Mouse (Mus musculus): ENCODE data around the gene Panx2. TPM values are rescaled to one million over a fixed set of nuclear protein-coding genes. Genes with fewer than 3 reads are reported as not detected.

The Panx2 gene
- polyA plus RNA-seq, 1 experiment from 2014 or later: 0.23 TPM

GRCm38 (mm10) chr15:89060032-89060681, 623 bp downstream of the Panx2 start:
- ATAC-seq (replicated peaks; ENCODE audit: low FRiP score, low TSS enrichment, low read depth) (peak; percentile 61), DNase-seq (ENCODE audit: low spot score) (peak; percentile 65)
- peaks cover 3% of the 10 kb centered on the region; the same call in 1 of the 2 replicates for H3K4me1 ChIP-seq (replicated peaks; ENCODE audit: control insufficient read depth, insufficient read depth, low read length)
- no peaks in the 10 kb centered on the region for H3K36me3 ChIP-seq (ENCODE audit: control insufficient read depth, insufficient read depth, low read length)
- WGBS: 2% methylated on average over 35 of the region's 48 CpGs
- H3K27ac ChIP-seq (ENCODE audit: low read depth): no peak overlapping the region
- peak overlapping the region; percentile 49 for H3K4me3 ChIP-seq (ENCODE audit: low read depth, low read length)
- peak overlapping the region; percentile 50 for H3K9ac ChIP-seq (ENCODE audit: low read length)
- H3K27me3 ChIP-seq (replicated peaks; ENCODE audit: control insufficient read depth, insufficient read depth, low read length): peaks cover 44% of the 10 kb centered on the region
- no peaks in the 10 kb centered on the region for H3K9me3 ChIP-seq (ENCODE audit: control insufficient read depth, low read length)
- H3K4me2 ChIP-seq (ENCODE audit: low read length): peak overlapping the region; percentile 97

- peaks cover 3% of the 10 kb centered on the region; the same call in 1 of the 2 replicates for H3K4me1 ChIP-seq (replicated peaks; ENCODE audit: control insufficient read depth, insufficient read depth, low read length)
- DNase-seq (ENCODE audit: low spot score): no peak
- H3K4me3 ChIP-seq (ENCODE audit: low read depth, low read length): no peak overlapping the region
- 88% methylated on average over 12 of the region's 12 CpGs for WGBS
- no peak overlapping the region for H3K4me2 ChIP-seq (ENCODE audit: low read length)
- no peak for ATAC-seq (replicated peaks; ENCODE audit: low FRiP score, low TSS enrichment, low read depth)
- H3K9ac ChIP-seq (ENCODE audit: low read length): no peak overlapping the region
- H3K36me3 ChIP-seq (ENCODE audit: control insufficient read depth, insufficient read depth, low read length): no peaks in the 10 kb centered on the region
- no peaks in the 10 kb centered on the region for H3K9me3 ChIP-seq (ENCODE audit: control insufficient read depth, low read length)
- no peak overlapping the region for H3K27ac ChIP-seq (ENCODE audit: low read depth)
- H3K27me3 ChIP-seq (replicated peaks; ENCODE audit: control insufficient read depth, insufficient read depth, low read length): peaks cover 45% of the 10 kb centered on the region
Observed at GRCm38 (mm10) chr15:89060811-89061460, 1.4 kb downstream of the Panx2 start.

GRCm38 (mm10) chr15:89061761-89062517, 2.4 kb downstream of the Panx2 start:
- H3K36me3 ChIP-seq (ENCODE audit: control insufficient read depth, insufficient read depth, low read length): no peaks in the 10 kb centered on the region
- no peak for DNase-seq (ENCODE audit: low spot score)
- no peaks in the 10 kb centered on the region for H3K9me3 ChIP-seq (ENCODE audit: control insufficient read depth, low read length)
- no peak overlapping the region for H3K27ac ChIP-seq (ENCODE audit: low read depth)
- WGBS: 82% methylated on average over 6 of the region's 6 CpGs
- no peak for ATAC-seq (replicated peaks; ENCODE audit: low FRiP score, low TSS enrichment, low read depth)
- peaks cover 3% of the 10 kb centered on the region; the same call in 1 of the 2 replicates for H3K4me1 ChIP-seq (replicated peaks; ENCODE audit: control insufficient read depth, insufficient read depth, low read length)
- no peak overlapping the region for H3K9ac ChIP-seq (ENCODE audit: low read length)
- H3K27me3 ChIP-seq (replicated peaks; ENCODE audit: control insufficient read depth, insufficient read depth, low read length): peaks cover 51% of the 10 kb centered on the region
- H3K4me2 ChIP-seq (ENCODE audit: low read length): no peak overlapping the region
- no peak overlapping the region for H3K4me3 ChIP-seq (ENCODE audit: low read depth, low read length)

- H3K4me3 ChIP-seq (ENCODE audit: low read depth, low read length): no peak overlapping the region
- H3K27me3 ChIP-seq (replicated peaks; ENCODE audit: control insufficient read depth, insufficient read depth, low read length): peaks cover 55% of the 10 kb centered on the region
- ATAC-seq (replicated peaks; ENCODE audit: low FRiP score, low TSS enrichment, low read depth) (no peak), DNase-seq (ENCODE audit: low spot score) (no peak)
- H3K27ac ChIP-seq (ENCODE audit: low read depth): no peak overlapping the region
- no peak overlapping the region for H3K9ac ChIP-seq (ENCODE audit: low read length)
- H3K9me3 ChIP-seq (ENCODE audit: control insufficient read depth, low read length): no peaks in the 10 kb centered on the region
- H3K4me1 ChIP-seq (replicated peaks; ENCODE audit: control insufficient read depth, insufficient read depth, low read length): peaks cover 3% of the 10 kb centered on the region; the same call in 1 of the 2 replicates
- WGBS: 92% methylated on average over 5 of the region's 5 CpGs
- H3K36me3 ChIP-seq (ENCODE audit: control insufficient read depth, insufficient read depth, low read length): no peaks in the 10 kb centered on the region
- no peak overlapping the region for H3K4me2 ChIP-seq (ENCODE audit: low read length)
Observed at GRCm38 (mm10) chr15:89062518-89062910, 3.0 kb downstream of the Panx2 start.

DNA sequence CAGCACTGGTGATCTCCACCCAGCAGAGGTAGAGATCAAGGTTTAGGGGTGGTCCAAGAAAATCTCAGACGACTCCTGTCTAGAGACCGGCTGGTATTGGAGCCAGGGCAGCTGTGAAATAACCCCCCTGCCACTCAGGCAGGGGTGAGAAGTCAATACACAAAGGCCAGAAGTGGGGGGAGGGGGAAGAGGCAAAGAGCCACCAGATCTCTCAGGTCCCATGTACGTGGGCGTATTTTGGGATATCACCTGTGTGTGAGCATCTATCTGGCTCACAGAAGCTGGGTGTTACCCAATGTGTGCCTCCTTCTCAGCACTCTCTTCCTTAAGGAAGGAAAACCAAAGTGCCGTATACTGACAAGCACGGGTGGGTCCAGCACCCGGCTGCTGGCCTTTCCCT, 3.5 kb downstream of the Panx2 start:
- no peak overlapping the region for H3K4me3 ChIP-seq (ENCODE audit: low read depth, low read length)
- H3K4me1 ChIP-seq (replicated peaks; ENCODE audit: control insufficient read depth, insufficient read depth, low read length): peaks cover 3% of the 10 kb centered on the region; the same call in 1 of the 2 replicates
- H3K9me3 ChIP-seq (ENCODE audit: control insufficient read depth, low read length): no peaks in the 10 kb centered on the region
- DNase-seq (ENCODE audit: low spot score) (no peak), ATAC-seq (replicated peaks; ENCODE audit: low FRiP score, low TSS enrichment, low read depth) (no peak)
- H3K36me3 ChIP-seq (ENCODE audit: control insufficient read depth, insufficient read depth, low read length): no peaks in the 10 kb centered on the region
- no peak overlapping the region for H3K27ac ChIP-seq (ENCODE audit: low read depth)
- H3K4me2 ChIP-seq (ENCODE audit: low read length): no peak overlapping the region
- H3K27me3 ChIP-seq (replicated peaks; ENCODE audit: control insufficient read depth, insufficient read depth, low read length): peaks cover 55% of the 10 kb centered on the region
- H3K9ac ChIP-seq (ENCODE audit: low read length): no peak overlapping the region
- WGBS: 70% methylated on average over 7 of the region's 7 CpGs

GRCm38 (mm10) chr15:89063536-89063935, 4.0 kb downstream of the Panx2 start:
- WGBS: 65% methylated on average over 6 of the region's 6 CpGs
- peaks cover 55% of the 10 kb centered on the region for H3K27me3 ChIP-seq (replicated peaks; ENCODE audit: control insufficient read depth, insufficient read depth, low read length)
- ATAC-seq (replicated peaks; ENCODE audit: low FRiP score, low TSS enrichment, low read depth) (no peak), DNase-seq (ENCODE audit: low spot score) (no peak)
- no peaks in the 10 kb centered on the region for H3K9me3 ChIP-seq (ENCODE audit: control insufficient read depth, low read length)
- no peak overlapping the region for H3K27ac ChIP-seq (ENCODE audit: low read depth)
- no peak overlapping the region for H3K4me3 ChIP-seq (ENCODE audit: low read depth, low read length)
- peaks cover 3% of the 10 kb centered on the region; the same call in 1 of the 2 replicates for H3K4me1 ChIP-seq (replicated peaks; ENCODE audit: control insufficient read depth, insufficient read depth, low read length)
- H3K4me2 ChIP-seq (ENCODE audit: low read length): no peak overlapping the region
- H3K36me3 ChIP-seq (ENCODE audit: control insufficient read depth, insufficient read depth, low read length): no peaks in the 10 kb centered on the region
- H3K9ac ChIP-seq (ENCODE audit: low read length): no peak overlapping the region

- Histone ChIP-seq H3K9ac (ENCODE audit: low read length) (no peak overlapping the region), H3K27me3 (replicated peaks; ENCODE audit: control insufficient read depth, insufficient read depth, low read length) (peaks cover 55% of the 10 kb centered on the region), H3K9me3 (ENCODE audit: control insufficient read depth, low read length) (no peaks in the 10 kb centered on the region), H3K4me2 (ENCODE audit: low read length) (no peak overlapping the region), H3K4me1 (replicated peaks; ENCODE audit: control insufficient read depth, insufficient read depth, low read length) (no peaks in the 10 kb centered on the region; the same call in 1 of the 2 replicates), H3K36me3 (ENCODE audit: control insufficient read depth, insufficient read depth, low read length) (no peaks in the 10 kb centered on the region), H3K4me3 (ENCODE audit: low read depth, low read length) (no peak overlapping the region), H3K27ac (ENCODE audit: low read depth) (no peak overlapping the region)
- ATAC-seq (replicated peaks; ENCODE audit: low FRiP score, low TSS enrichment, low read depth) (no peak), DNase-seq (ENCODE audit: low spot score) (no peak)
- 90% methylated on average over 5 of the region's 5 CpGs for WGBS
Observed at GRCm38 (mm10) chr15:89064891-89065290, 5.4 kb downstream of the Panx2 start.

DNA sequence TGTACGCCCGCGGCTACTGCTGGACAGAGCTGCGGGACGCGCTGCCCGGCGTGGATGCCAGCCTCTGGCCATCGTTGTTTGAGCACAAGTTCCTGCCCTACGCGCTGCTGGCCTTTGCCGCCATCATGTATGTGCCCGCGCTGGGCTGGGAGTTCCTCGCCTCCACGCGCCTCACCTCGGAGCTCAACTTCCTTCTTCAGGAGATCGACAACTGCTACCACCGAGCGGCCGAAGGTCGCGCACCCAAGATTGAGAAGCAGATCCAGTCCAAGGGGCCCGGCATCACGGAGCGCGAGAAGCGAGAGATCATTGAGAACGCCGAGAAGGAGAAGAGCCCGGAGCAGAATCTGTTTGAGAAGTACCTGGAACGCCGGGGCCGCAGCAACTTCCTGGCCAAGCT, 8.1 kb downstream of the Panx2 start:
- peak overlapping the region; percentile 36 for H3K4me2 ChIP-seq (ENCODE audit: low read length)
- H3K9ac ChIP-seq (ENCODE audit: low read length): no peak overlapping the region
- ATAC-seq (replicated peaks; ENCODE audit: low FRiP score, low TSS enrichment, low read depth): no peak

More for the DNA sequence above, 8.1 kb downstream of the Panx2 start:
- Histone ChIP-seq H3K4me1 (replicated peaks; ENCODE audit: control insufficient read depth, insufficient read depth, low read length) (no peaks in the 10 kb centered on the region), H3K27me3 (replicated peaks; ENCODE audit: control insufficient read depth, insufficient read depth, low read length) (peaks cover 35% of the 10 kb centered on the region), H3K9me3 (ENCODE audit: control insufficient read depth, low read length) (no peaks in the 10 kb centered on the region), H3K4me3 (ENCODE audit: low read depth, low read length) (peak overlapping the region; percentile 20; the same call in 1 of the 2 replicates), H3K36me3 (ENCODE audit: control insufficient read depth, insufficient read depth, low read length) (no peaks in the 10 kb centered on the region), H3K27ac (ENCODE audit: low read depth) (no peak overlapping the region)
- 34% methylated on average over 35 of the region's 35 CpGs for WGBS
- peak; percentile 61 for DNase-seq (ENCODE audit: low spot score)

All from intestine, embryonic 14.5 days (tissue).